Mouse (Mus musculus): Measurements from ENCODE around the gene 1810010D01Rik. TPM values are rescaled to one million over a fixed set of nuclear protein-coding genes. Genes with fewer than 3 reads are reported as not detected.

Gene 1810010D01Rik
- polyA plus RNA-seq, 1 experiment from 2014 or later: not detected

GRCm38 (mm10) chr7:145239736-145240505 lies 32.0 kb upstream of the 1810010D01Rik start:
- Histone ChIP-seq H3K4me1 (ENCODE audit: control insufficient read depth, insufficient read depth, low read depth, low read length) (no peaks in the 10 kb centered on the region), H3K27me3 (replicated peaks; ENCODE audit: control insufficient read depth, insufficient read depth, low read length) (no peaks in the 10 kb centered on the region), H3K36me3 (ENCODE audit: control insufficient read depth, insufficient read depth, low read length) (no peaks in the 10 kb centered on the region), H3K9ac (ENCODE audit: low read depth, low read length) (no peak overlapping the region), H3K27ac (ENCODE audit: low read depth, low read length) (no peak overlapping the region), H3K4me3 (ENCODE audit: low read length) (no peak overlapping the region), H3K4me2 (ENCODE audit: low read length) (no peak overlapping the region), H3K9me3 (ENCODE audit: control insufficient read depth, low read length) (no peaks in the 10 kb centered on the region)
- 62% methylated on average over 8 of the region's 8 CpGs for WGBS
- no peak for ATAC-seq

- H3K36me3 ChIP-seq (ENCODE audit: control insufficient read depth, insufficient read depth, low read length): no peaks in the 10 kb centered on the region
- H3K4me2 ChIP-seq (ENCODE audit: low read length): no peak overlapping the region
- no peaks in the 10 kb centered on the region for H3K4me1 ChIP-seq (ENCODE audit: control insufficient read depth, insufficient read depth, low read depth, low read length)
- no peaks in the 10 kb centered on the region for H3K9me3 ChIP-seq (ENCODE audit: control insufficient read depth, low read length)
- H3K9ac ChIP-seq (ENCODE audit: low read depth, low read length): no peak overlapping the region
- H3K27me3 ChIP-seq (replicated peaks; ENCODE audit: control insufficient read depth, insufficient read depth, low read length): no peaks in the 10 kb centered on the region
- no peak overlapping the region for H3K4me3 ChIP-seq (ENCODE audit: low read length)
- ATAC-seq: peak; percentile 40; the same call in 1 of the 2 replicates
- H3K27ac ChIP-seq (ENCODE audit: low read depth, low read length): no peak overlapping the region
- 46% methylated on average over 6 of the region's 6 CpGs for WGBS
These were observed 31.2 kb upstream of the 1810010D01Rik start for GRCm38 (mm10) chr7:145239145-145239544.

- ATAC-seq: no peak
- WGBS: 78% methylated on average over 10 of the region's 10 CpGs
These were observed 27.2 kb upstream of the 1810010D01Rik start for GRCm38 (mm10) chr7:145234841-145235790.

GRCm38 (mm10) chr7:145231659-145232058 lies 23.7 kb upstream of the 1810010D01Rik start:
- ATAC-seq: no peak
- no peaks in the 10 kb centered on the region for H3K9me3 ChIP-seq (ENCODE audit: control insufficient read depth, low read length)
- H3K36me3 ChIP-seq (ENCODE audit: control insufficient read depth, insufficient read depth, low read length): no peaks in the 10 kb centered on the region
- no peaks in the 10 kb centered on the region for H3K4me1 ChIP-seq (ENCODE audit: control insufficient read depth, insufficient read depth, low read depth, low read length)
- H3K4me2 ChIP-seq (ENCODE audit: low read length): no peak overlapping the region
- no peak overlapping the region for H3K27ac ChIP-seq (ENCODE audit: low read depth, low read length)
- H3K27me3 ChIP-seq (replicated peaks; ENCODE audit: control insufficient read depth, insufficient read depth, low read length): no peaks in the 10 kb centered on the region
- H3K4me3 ChIP-seq (ENCODE audit: low read length): no peak overlapping the region
- 77% methylated on average over 9 of the region's 9 CpGs for whole genome bisulfite sequencing
- no peak overlapping the region for H3K9ac ChIP-seq (ENCODE audit: low read depth, low read length)

More at GRCm38 (mm10) chr7:145234841-145235790, 27.2 kb upstream of the 1810010D01Rik start:
- Histone ChIP-seq H3K27me3 (replicated peaks; ENCODE audit: control insufficient read depth, insufficient read depth, low read length) (no peaks in the 10 kb centered on the region), H3K27ac (ENCODE audit: low read depth, low read length) (no peak overlapping the region), H3K4me1 (ENCODE audit: control insufficient read depth, insufficient read depth, low read depth, low read length) (no peaks in the 10 kb centered on the region), H3K9ac (ENCODE audit: low read depth, low read length) (no peak overlapping the region), H3K36me3 (ENCODE audit: control insufficient read depth, insufficient read depth, low read length) (no peaks in the 10 kb centered on the region), H3K4me2 (ENCODE audit: low read length) (no peak overlapping the region), H3K4me3 (ENCODE audit: low read length) (no peak overlapping the region), H3K9me3 (ENCODE audit: control insufficient read depth, low read length) (no peaks in the 10 kb centered on the region)

GRCm38 (mm10) chr7:145226641-145227040 lies 18.7 kb upstream of the 1810010D01Rik start:
- no peak overlapping the region for H3K9ac ChIP-seq (ENCODE audit: low read depth, low read length)
- 94% methylated on average over 6 of the region's 6 CpGs for WGBS
- H3K36me3 ChIP-seq (ENCODE audit: control insufficient read depth, insufficient read depth, low read length): no peaks in the 10 kb centered on the region
- no peaks in the 10 kb centered on the region for H3K4me1 ChIP-seq (ENCODE audit: control insufficient read depth, insufficient read depth, low read depth, low read length)
- H3K4me2 ChIP-seq (ENCODE audit: low read length): no peak overlapping the region
- no peak for ATAC-seq
- H3K27ac ChIP-seq (ENCODE audit: low read depth, low read length): no peak overlapping the region
- H3K4me3 ChIP-seq (ENCODE audit: low read length): no peak overlapping the region
- no peaks in the 10 kb centered on the region for H3K9me3 ChIP-seq (ENCODE audit: control insufficient read depth, low read length)
- no peaks in the 10 kb centered on the region for H3K27me3 ChIP-seq (replicated peaks; ENCODE audit: control insufficient read depth, insufficient read depth, low read length)

- no peaks in the 10 kb centered on the region for H3K27me3 ChIP-seq (replicated peaks; ENCODE audit: control insufficient read depth, insufficient read depth, low read length)
- H3K4me2 ChIP-seq (ENCODE audit: low read length): no peak overlapping the region
- no peak overlapping the region for H3K9ac ChIP-seq (ENCODE audit: low read depth, low read length)
- no peak overlapping the region for H3K27ac ChIP-seq (ENCODE audit: low read depth, low read length)
- 81% methylated on average over 6 of the region's 6 CpGs for WGBS
- no peak for ATAC-seq
- no peaks in the 10 kb centered on the region for H3K9me3 ChIP-seq (ENCODE audit: control insufficient read depth, low read length)
- H3K4me1 ChIP-seq (ENCODE audit: control insufficient read depth, insufficient read depth, low read depth, low read length): no peaks in the 10 kb centered on the region
- H3K4me3 ChIP-seq (ENCODE audit: low read length): no peak overlapping the region
- H3K36me3 ChIP-seq (ENCODE audit: control insufficient read depth, insufficient read depth, low read length): no peaks in the 10 kb centered on the region
These were observed 17.7 kb upstream of the 1810010D01Rik start for GRCm38 (mm10) chr7:145225626-145226025.

- 27% methylated on average over 2 of the region's 2 CpGs for WGBS
- ATAC-seq: no peak
- Histone ChIP-seq H3K9ac (ENCODE audit: low read depth, low read length) (no peak overlapping the region), H3K4me1 (ENCODE audit: control insufficient read depth, insufficient read depth, low read depth, low read length) (no peaks in the 10 kb centered on the region), H3K36me3 (ENCODE audit: control insufficient read depth, insufficient read depth, low read length) (no peaks in the 10 kb centered on the region), H3K9me3 (ENCODE audit: control insufficient read depth, low read length) (no peaks in the 10 kb centered on the region), H3K27me3 (replicated peaks; ENCODE audit: control insufficient read depth, insufficient read depth, low read length) (no peaks in the 10 kb centered on the region), H3K4me2 (ENCODE audit: low read length) (no peak overlapping the region), H3K4me3 (ENCODE audit: low read length) (no peak overlapping the region), H3K27ac (ENCODE audit: low read depth, low read length) (no peak overlapping the region)
These were observed 14.1 kb upstream of the 1810010D01Rik start for GRCm38 (mm10) chr7:145221841-145222689.

GRCm38 (mm10) chr7:145221346-145221745 lies 13.4 kb upstream of the 1810010D01Rik start:
- no peak overlapping the region for H3K4me3 ChIP-seq (ENCODE audit: low read length)
- H3K36me3 ChIP-seq (ENCODE audit: control insufficient read depth, insufficient read depth, low read length): no peaks in the 10 kb centered on the region
- WGBS: 69% methylated on average over 2 of the region's 2 CpGs
- ATAC-seq: no peak
- no peak overlapping the region for H3K4me2 ChIP-seq (ENCODE audit: low read length)
- H3K27ac ChIP-seq (ENCODE audit: low read depth, low read length): no peak overlapping the region
- H3K4me1 ChIP-seq (ENCODE audit: control insufficient read depth, insufficient read depth, low read depth, low read length): no peaks in the 10 kb centered on the region
- no peaks in the 10 kb centered on the region for H3K27me3 ChIP-seq (replicated peaks; ENCODE audit: control insufficient read depth, insufficient read depth, low read length)
- no peaks in the 10 kb centered on the region for H3K9me3 ChIP-seq (ENCODE audit: control insufficient read depth, low read length)
- H3K9ac ChIP-seq (ENCODE audit: low read depth, low read length): no peak overlapping the region
